Mouse (Mus musculus) embryonic fibroblast, embryonic 13.5 days (primary cell): ENCODE measurements around the gene Ipcef1. TPM values are rescaled to one million over a fixed set of nuclear protein-coding genes. Genes with fewer than 3 reads are reported as not detected.

Experiments used
- H3K27ac ChIP-seq: 2 replicates; pipeline ENCODE4 v1.5.1; 2012; ENCODE audit warnings: low read length, control low read depth, inconsistent platforms; ENCODE audit not compliant: insufficient read depth
- H3K4me1 ChIP-seq: 2 replicates; pipeline ENCODE4 v1.6.1; 2011; ENCODE audit warnings: low read length; ENCODE audit not compliant: control insufficient read depth, insufficient read depth
- H3K4me3 ChIP-seq: 2 replicates; pipeline ENCODE4 v1.5.1; 2011; ENCODE audit warnings: mild to moderate bottlenecking, control low read depth, low read length; ENCODE audit not compliant: insufficient read depth
- CTCF ChIP-seq: IDR thresholded peaks from 2 replicates; pipeline ENCODE4 v1.5.1; 2011; ENCODE audit warnings: mild to moderate bottlenecking, control low read depth, low read length, moderate library complexity, borderline replicate concordance; ENCODE audit not compliant: insufficient read depth
- POLR2A ChIP-seq: IDR thresholded peaks from 2 replicates; pipeline ENCODE4 v1.6.1; 2011; ENCODE audit warnings: low read depth, mild to moderate bottlenecking, control low read depth, low read length, moderate library complexity
- polyA plus RNA-seq: library from polyadenylated mRNA; stranded (reverse); fragments of >200 nt; gene quantifications from 2 replicates; pipeline ENCODE4 v1.2.4, GENCODE M21; 2011; ENCODE audit warnings: low read depth; ENCODE audit not compliant: missing spikeins, insufficient read length

Ipcef1 gene
- polyA plus RNA-seq, 1 experiment, result not detected

DNA sequence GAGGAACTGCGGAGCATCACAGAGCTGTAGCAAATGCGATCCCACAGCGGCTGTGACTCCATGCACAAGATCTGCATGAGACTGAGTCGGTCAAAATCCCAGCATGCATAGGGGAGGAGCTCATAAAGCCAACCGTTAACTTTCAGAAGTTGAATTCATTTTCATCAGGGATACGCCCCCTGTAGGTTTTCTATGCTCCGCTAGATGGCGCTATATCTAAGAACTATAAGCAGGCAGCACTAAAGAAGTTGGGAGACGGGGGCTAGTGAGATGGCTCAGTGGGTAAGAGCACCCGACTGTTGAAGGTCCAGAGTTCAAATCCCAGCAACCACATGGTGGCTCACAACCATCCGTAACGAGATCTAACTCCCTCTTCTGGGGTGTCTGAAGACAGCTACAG, 16.3 kb upstream of the Ipcef1 start:
- no peaks in the 10 kb centered on the region for H3K4me1 ChIP-seq
- H3K4me3 ChIP-seq, result no peak overlapping the region
- H3K27ac ChIP-seq, result no peak overlapping the region
- TF ChIP-seq CTCF (no peak), POLR2A (no peak)

DNA sequence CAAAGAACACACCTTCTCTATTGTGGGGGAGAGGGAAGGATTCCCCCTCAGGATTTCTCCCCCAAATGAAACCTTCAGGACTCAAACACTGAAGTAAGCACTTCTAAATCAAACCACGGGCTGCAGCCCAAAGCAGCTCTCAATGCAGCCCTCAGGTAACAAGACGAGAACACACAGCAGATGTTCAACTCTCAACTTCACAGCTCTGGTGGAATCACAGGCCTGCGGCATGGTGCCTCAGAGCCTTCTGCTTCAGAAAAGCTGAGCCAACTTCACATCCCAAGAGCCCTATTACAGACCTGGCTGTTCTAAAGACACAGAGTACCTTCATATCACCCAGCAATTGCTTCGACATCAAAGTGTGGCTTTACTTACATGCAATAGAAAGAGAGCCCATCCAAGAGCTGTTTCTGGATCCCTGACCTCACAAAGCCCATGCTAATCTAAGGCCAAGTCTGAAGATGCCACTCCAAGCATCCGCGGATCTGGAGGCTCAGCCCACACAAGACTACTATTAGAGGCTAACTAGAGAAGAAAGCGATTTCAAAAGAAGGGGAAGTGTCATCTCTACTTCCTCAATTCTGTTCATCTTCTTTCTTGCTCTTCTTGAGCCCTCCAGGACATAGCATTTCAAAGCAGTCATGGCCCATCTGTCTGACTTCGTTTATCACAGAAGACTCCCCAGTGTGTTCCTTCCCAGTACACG, 11.6 kb upstream of the Ipcef1 start:
- no peak for TF ChIP-seq CTCF
- TF ChIP-seq POLR2A, result no peak
- H3K4me3 ChIP-seq, result no peak overlapping the region
- no peak overlapping the region for H3K27ac ChIP-seq
- H3K4me1 ChIP-seq, result no peaks in the 10 kb centered on the region

DNA sequence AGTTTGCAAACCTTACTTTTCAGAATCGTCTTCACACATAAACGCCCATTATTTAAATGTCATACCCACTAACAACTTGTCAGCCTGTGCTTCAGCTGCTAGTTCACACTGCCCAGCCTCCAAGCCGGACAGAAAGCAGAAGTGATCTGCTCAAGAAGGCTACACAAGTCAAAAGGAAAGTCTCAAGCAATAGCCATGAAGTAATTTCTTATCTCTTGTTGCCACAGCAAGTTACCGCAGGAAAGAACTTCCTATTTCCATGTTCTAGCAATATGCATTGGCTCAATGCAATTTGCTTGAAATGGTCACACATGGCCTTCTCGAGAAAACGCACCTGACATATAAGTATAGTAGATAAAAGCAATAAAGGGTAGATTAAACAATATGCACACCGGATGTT, 10.7 kb upstream of the Ipcef1 start:
- TF ChIP-seq CTCF, result no peak
- TF ChIP-seq POLR2A, result no peak
- Histone ChIP-seq H3K4me1 (no peaks in the 10 kb centered on the region), H3K27ac (no peak overlapping the region), H3K4me3 (no peak overlapping the region)

DNA sequence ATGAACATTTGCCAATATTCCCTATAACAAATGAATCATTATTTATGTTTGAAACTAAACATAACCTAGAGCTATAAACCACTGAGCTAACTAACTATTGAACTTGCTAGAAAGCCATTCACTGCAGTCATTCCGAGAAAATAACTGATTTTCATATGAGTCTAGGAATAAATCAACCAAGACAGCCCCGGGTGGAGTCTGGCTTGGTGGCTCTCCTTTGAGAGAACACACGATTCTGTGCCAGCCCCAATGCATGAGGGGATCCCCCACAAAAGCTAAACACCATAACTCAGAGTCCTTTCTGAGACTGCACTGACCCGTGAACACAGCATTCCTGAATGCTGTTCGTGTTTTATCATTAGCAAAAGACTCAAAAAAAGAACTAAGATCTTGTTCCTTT, 8.0 kb upstream of the Ipcef1 start:
- H3K4me1 ChIP-seq, result no peaks in the 10 kb centered on the region
- no peak overlapping the region for H3K27ac ChIP-seq
- H3K4me3 ChIP-seq, result no peak overlapping the region
- TF ChIP-seq POLR2A (no peak), CTCF (no peak)

DNA sequence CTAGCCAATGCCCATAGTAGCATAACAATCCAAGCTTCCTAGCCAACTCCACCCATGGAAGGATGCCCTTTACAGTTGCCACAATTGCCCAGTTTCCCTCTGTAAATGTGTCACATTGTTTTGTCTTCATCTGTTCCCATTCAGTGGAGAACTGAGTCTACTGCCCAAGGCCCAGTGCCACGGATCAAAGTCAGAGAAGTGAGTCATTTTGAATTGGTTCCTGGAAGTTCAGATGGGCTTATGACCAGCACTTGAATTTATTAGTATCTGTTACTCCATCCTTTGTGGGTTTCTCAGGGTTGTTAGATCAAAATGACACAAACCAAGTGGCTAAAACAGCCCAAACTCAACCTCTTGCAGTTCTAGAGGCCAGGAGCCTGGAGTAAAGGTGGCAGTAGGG, 5.3 kb upstream of the Ipcef1 start:
- no peak overlapping the region for H3K27ac ChIP-seq
- TF ChIP-seq CTCF, result no peak
- H3K4me1 ChIP-seq, result no peaks in the 10 kb centered on the region
- H3K4me3 ChIP-seq, result no peak overlapping the region

DNA sequence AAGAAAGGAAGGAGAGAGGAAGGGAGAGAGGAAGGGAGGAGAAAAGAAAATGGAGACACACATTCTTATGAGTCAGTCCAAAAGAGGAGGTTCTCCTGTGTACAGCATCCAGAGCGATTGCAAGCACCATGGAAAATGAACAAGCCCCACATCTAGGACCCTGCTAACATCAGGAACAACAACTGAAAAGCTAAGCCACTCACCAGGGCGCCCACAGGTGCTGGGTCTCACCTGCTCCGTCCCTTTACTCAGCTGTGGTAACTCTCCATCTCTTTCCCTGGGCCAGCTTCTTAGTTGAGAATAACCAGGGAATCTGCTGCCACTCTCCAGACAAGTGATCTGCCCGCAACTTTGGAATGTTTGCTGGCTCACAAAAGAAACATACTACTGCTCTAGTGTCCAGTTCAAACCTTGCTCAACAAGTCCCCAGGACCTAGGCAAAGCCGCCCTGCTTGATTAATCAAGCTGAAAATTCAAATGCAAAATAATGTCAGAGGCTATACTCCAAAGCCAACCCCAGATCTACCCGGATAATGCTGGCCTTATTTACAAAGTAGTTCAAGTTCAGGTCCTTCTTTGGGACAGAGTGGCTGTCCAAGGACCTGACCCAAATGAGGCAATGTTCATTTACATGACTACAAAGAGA, 2.4 kb upstream of the Ipcef1 start:
- Histone ChIP-seq H3K27ac (no peak overlapping the region), H3K4me1 (no peaks in the 10 kb centered on the region), H3K4me3 (no peak overlapping the region)
- TF ChIP-seq CTCF (no peak), POLR2A (no peak)

DNA sequence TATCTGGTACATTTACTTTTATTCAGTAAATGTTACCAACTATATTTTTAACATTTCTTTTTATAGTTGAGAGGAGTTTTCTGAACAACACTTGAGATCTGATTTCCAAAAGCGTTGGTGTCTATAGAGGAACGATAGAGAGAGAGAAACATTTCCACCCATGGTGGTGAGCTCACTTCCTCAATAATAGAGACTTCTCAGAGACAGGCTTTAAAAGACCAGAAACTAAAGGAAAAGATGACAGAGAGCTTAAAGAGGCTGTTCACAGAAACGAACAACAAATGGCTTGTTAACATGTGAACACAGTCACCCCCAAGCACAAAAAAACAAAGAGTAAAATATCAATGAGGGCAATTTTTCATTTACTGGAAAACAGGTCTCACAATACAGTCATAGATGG, 2.4 kb downstream of the Ipcef1 start:
- Histone ChIP-seq H3K27ac (no peak overlapping the region), H3K4me1 (no peaks in the 10 kb centered on the region), H3K4me3 (no peak overlapping the region)
- TF ChIP-seq POLR2A, result no peak
- no peak for TF ChIP-seq CTCF

DNA sequence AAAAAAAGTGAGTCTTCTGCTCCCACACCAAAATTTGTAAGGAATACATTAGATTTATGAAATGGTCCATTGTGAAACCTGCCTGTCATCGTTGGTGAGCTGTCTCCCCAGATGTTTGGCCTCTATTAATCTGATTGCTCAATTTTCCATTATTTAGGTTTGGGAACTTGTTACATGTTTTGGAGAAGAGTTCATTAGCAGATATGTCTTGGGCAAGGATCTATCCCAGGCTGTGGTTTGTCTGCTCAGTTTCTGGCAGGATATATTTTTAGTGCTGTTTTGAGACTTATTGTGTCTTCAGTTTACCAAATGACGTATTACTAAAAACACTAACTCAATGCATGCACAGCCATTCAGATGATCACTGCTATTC, 4.4 kb downstream of the Ipcef1 start:
- H3K27ac ChIP-seq, result no peak overlapping the region
- no peak overlapping the region for H3K4me3 ChIP-seq
- no peaks in the 10 kb centered on the region for H3K4me1 ChIP-seq
- TF ChIP-seq POLR2A, result no peak
- TF ChIP-seq CTCF, result no peak

DNA sequence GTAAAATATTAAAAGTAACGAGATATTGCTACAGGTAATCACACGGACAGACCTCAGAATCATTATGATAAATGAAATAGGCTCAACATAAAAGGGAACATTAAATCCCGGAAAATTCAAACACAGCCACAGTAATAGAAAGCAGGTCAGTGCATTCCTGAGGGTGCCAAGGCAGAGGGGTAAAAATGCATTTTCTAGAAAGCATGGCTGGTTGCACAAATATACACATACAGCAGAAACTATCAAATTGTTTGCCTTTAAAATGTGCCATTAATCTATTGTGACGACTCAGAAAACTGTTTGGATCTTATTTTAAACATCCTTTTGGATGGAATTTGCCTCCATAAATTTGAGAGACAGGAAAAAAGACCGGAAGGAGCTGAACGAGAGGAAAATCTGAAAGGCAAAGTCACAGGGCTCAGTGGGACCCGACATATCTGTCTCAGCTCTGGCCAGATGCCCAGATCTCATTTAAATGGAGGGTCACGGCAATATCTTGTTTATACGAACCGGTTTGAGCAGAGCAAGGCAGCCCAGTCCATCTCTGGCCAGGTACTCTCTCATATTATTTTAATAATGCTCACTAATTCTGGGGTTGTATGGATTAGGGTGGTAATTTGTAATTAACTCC, 4.9 kb downstream of the Ipcef1 start:
- no peak overlapping the region for H3K27ac ChIP-seq
- TF ChIP-seq POLR2A (no peak), CTCF (no peak)

DNA sequence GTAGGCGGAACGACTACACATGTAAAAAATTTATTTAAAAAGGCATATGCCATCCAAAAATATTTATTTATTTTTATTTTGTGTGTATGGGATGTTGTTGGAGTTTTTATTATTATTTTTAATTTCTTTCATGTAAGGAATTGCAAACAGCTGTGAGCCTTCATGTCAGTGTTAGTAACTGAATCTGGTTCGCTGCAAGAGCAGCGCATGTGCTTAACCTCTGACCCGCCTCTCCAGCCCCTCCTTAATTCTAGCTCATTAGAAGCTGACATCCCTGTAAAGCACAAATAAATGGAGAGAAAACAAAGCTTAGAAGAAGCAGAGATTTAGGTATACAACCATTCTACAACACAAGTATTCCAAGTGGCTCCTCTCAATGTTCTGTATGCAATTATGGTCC, 8.4 kb downstream of the Ipcef1 start:
- no peaks in the 10 kb centered on the region for H3K4me1 ChIP-seq
- TF ChIP-seq CTCF, result no peak
- TF ChIP-seq POLR2A, result no peak

More for the DNA sequence above, 4.9 kb downstream of the Ipcef1 start:
- no peaks in the 10 kb centered on the region for H3K4me1 ChIP-seq
- H3K4me3 ChIP-seq, result no peak overlapping the region

More for the DNA sequence above, 8.4 kb downstream of the Ipcef1 start:
- Histone ChIP-seq H3K4me3 (no peak overlapping the region), H3K27ac (no peak overlapping the region)
